Mouse (Mus musculus) neural tube, embryonic 11.5 days (tissue): ENCODE data around the gene Cpeb3. TPM values are rescaled to one million over a fixed set of nuclear protein-coding genes. Genes with fewer than 3 reads are reported as not detected.
"Not testable (repeated sequence)": the region's sequence is repeated elsewhere in the genome, so short reads cannot be mapped to it uniquely, and the experiment has no call there.

Source experiments
- ATAC-seq: fragments of 200-750 bp; cut with Nextera tagmentation; 2 replicates; pipeline ENCODE4 v1.8.0; 2017; ENCODE audit warnings: moderate number of reproducible peaks, mild to moderate bottlenecking, moderate TSS enrichment, moderate library complexity; ENCODE audit not compliant: insufficient read depth, low FRiP score, low TSS enrichment
- DNase-seq: peaks from one replicate; pipeline ENCODE4 v3.0.0-alpha.2; 2015; ENCODE audit warnings: low spot score
- H3K27ac ChIP-seq: fragments of 300-500 bp; sonication (generic); 2 replicates; pipeline ENCODE4 v1.5.1; 2014; ENCODE audit warnings: low read depth, mild to moderate bottlenecking, low read length
- H3K27me3 ChIP-seq: fragments of 300-500 bp; sonication (generic); 2 replicates; pipeline ENCODE4 v1.6.1; 2014; ENCODE audit warnings: mild to moderate bottlenecking, low read length, mixed read lengths; ENCODE audit not compliant: control insufficient read depth, insufficient read depth
- H3K36me3 ChIP-seq: fragments of 300-500 bp; sonication (generic); 2 replicates; pipeline ENCODE4 v1.6.1; 2014; ENCODE audit warnings: mild to moderate bottlenecking, low read length, moderate library complexity, mixed read lengths; ENCODE audit not compliant: control insufficient read depth, insufficient read depth
- H3K4me1 ChIP-seq: fragments of 300-500 bp; sonication (generic); 2 replicates; pipeline ENCODE4 v1.6.1; 2014; ENCODE audit warnings: low read length, mixed read lengths; ENCODE audit not compliant: control insufficient read depth, insufficient read depth
- H3K4me2 ChIP-seq: fragments of 300-500 bp; sonication (generic); 2 replicates; pipeline ENCODE4 v1.6.1; 2014; ENCODE audit warnings: low read depth, mild to moderate bottlenecking, moderate library complexity
- H3K4me3 ChIP-seq: fragments of 300-500 bp; sonication (generic); 2 replicates; pipeline ENCODE4 v1.5.1; 2014; ENCODE audit warnings: low read depth, low read length
- H3K9ac ChIP-seq: fragments of 300-500 bp; sonication (generic); 2 replicates; pipeline ENCODE4 v1.6.1; 2014; ENCODE audit warnings: mild to moderate bottlenecking, low read length
- H3K9me3 ChIP-seq: fragments of 300-500 bp; sonication (generic); 2 replicates; pipeline ENCODE4 v1.6.1; 2016; ENCODE audit warnings: low read length; ENCODE audit not compliant: control insufficient read depth
- WGBS: fragments of 180-500 bp; shearing (Covaris S2); extraction: QIAGEN DNeasy Blood & Tissue Kit; methylation state at CpG from one replicate; pipeline ENCODE4 v1.1.7; 2014; 5-methylcytosine and 5-hydroxymethylcytosine counted together
- polyA plus RNA-seq: library from polyadenylated mRNA; unstranded; fragments of >200 nt; fragmentation: Nextera tagmentation; extraction: Ambion mirVana; gene quantifications from 2 replicates; pipeline ENCODE4 v1.2.1, GENCODE M21; 2014

Gene Cpeb3
- polyA plus RNA-seq, 1 experiment from 2014 or later: 4.3 TPM

- H3K36me3 ChIP-seq: no peaks in the 10 kb centered on the region
- peak overlapping the region; percentile 37 for H3K9ac ChIP-seq
- no peak overlapping the region for H3K4me2 ChIP-seq
- H3K4me3 ChIP-seq: no peak overlapping the region
- WGBS: 25% methylated on average over 8 of the region's 8 CpGs
- no peak for ATAC-seq
- peaks cover 2% of the 10 kb centered on the region; the same call in 1 of the 2 replicates for H3K4me1 ChIP-seq
- H3K9me3 ChIP-seq: no peaks in the 10 kb centered on the region
- peak; percentile 16 for DNase-seq
- H3K27me3 ChIP-seq: no peaks in the 10 kb centered on the region
- H3K27ac ChIP-seq: peak overlapping the region; percentile 64; the same call in 1 of the 2 replicates
These were observed 118.0 kb downstream of the Cpeb3 start for GRCm38 (mm10) chr19:37090146-37091061.

GRCm38 (mm10) chr19:37088043-37088748, 120.2 kb downstream of the Cpeb3 start:
- Histone ChIP-seq H3K4me2 (no peak overlapping the region), H3K9ac (no peak overlapping the region), H3K27me3 (no peaks in the 10 kb centered on the region), H3K9me3 (no peaks in the 10 kb centered on the region), H3K36me3 (no peaks in the 10 kb centered on the region), H3K4me3 (no peak overlapping the region), H3K4me1 (peaks cover 2% of the 10 kb centered on the region; the same call in 1 of the 2 replicates), H3K27ac (no peak overlapping the region)
- DNase-seq (no peak), ATAC-seq (no peak)
- WGBS: 93% methylated on average over 8 of the region's 8 CpGs

GRCm38 (mm10) chr19:37084546-37084945, 123.9 kb downstream of the Cpeb3 start:
- H3K9ac ChIP-seq: no peak overlapping the region
- WGBS: 83% methylated on average over 3 of the region's 3 CpGs
- no peak overlapping the region for H3K27ac ChIP-seq
- ATAC-seq: no peak
- no peak for DNase-seq
- H3K4me3 ChIP-seq: no peak overlapping the region
- no peaks in the 10 kb centered on the region for H3K4me1 ChIP-seq
- H3K9me3 ChIP-seq: no peaks in the 10 kb centered on the region
- no peaks in the 10 kb centered on the region for H3K27me3 ChIP-seq
- H3K36me3 ChIP-seq: no peaks in the 10 kb centered on the region
- no peak overlapping the region for H3K4me2 ChIP-seq

GRCm38 (mm10) chr19:37081467-37081866, 126.9 kb downstream of the Cpeb3 start:
- H3K4me1 ChIP-seq: no peaks in the 10 kb centered on the region
- no peak overlapping the region for H3K4me2 ChIP-seq
- H3K27me3 ChIP-seq: no peaks in the 10 kb centered on the region
- no peak for ATAC-seq
- no peak overlapping the region for H3K27ac ChIP-seq
- H3K36me3 ChIP-seq: no peaks in the 10 kb centered on the region
- no peak overlapping the region for H3K9ac ChIP-seq
- DNase-seq: no peak
- no peaks in the 10 kb centered on the region for H3K9me3 ChIP-seq
- no peak overlapping the region for H3K4me3 ChIP-seq
- 67% methylated on average over 6 of the region's 6 CpGs for WGBS

- ATAC-seq (no peak), DNase-seq (no peak)
- no peak overlapping the region for H3K4me2 ChIP-seq
- no peaks in the 10 kb centered on the region for H3K9me3 ChIP-seq
- H3K36me3 ChIP-seq: no peaks in the 10 kb centered on the region
- WGBS: 88% methylated on average over 6 of the region's 6 CpGs
- no peak overlapping the region for H3K27ac ChIP-seq
- H3K4me1 ChIP-seq: no peaks in the 10 kb centered on the region
- no peaks in the 10 kb centered on the region for H3K27me3 ChIP-seq
- no peak overlapping the region for H3K4me3 ChIP-seq
- H3K9ac ChIP-seq: no peak overlapping the region
These were observed 129.2 kb downstream of the Cpeb3 start for GRCm38 (mm10) chr19:37079151-37079550.

GRCm38 (mm10) chr19:37078571-37078970, 129.8 kb downstream of the Cpeb3 start:
- WGBS: 96% methylated on average over 1 of the region's 1 CpGs
- Histone ChIP-seq H3K4me2 (no peak overlapping the region), H3K27ac (no peak overlapping the region), H3K36me3 (no peaks in the 10 kb centered on the region), H3K27me3 (no peaks in the 10 kb centered on the region), H3K9ac (no peak overlapping the region), H3K9me3 (no peaks in the 10 kb centered on the region), H3K4me3 (no peak overlapping the region), H3K4me1 (no peaks in the 10 kb centered on the region)
- DNase-seq: no peak
- no peak for ATAC-seq

GRCm38 (mm10) chr19:37078064-37078463, 130.3 kb downstream of the Cpeb3 start:
- H3K4me3 ChIP-seq: no peak overlapping the region
- H3K4me2 ChIP-seq: no peak overlapping the region
- H3K27me3 ChIP-seq: no peaks in the 10 kb centered on the region
- H3K27ac ChIP-seq: no peak overlapping the region
- no peaks in the 10 kb centered on the region for H3K4me1 ChIP-seq
- no peaks in the 10 kb centered on the region for H3K9me3 ChIP-seq
- ATAC-seq (no peak), DNase-seq (no peak)
- WGBS: 60% methylated on average over 4 of the region's 4 CpGs
- H3K36me3 ChIP-seq: no peaks in the 10 kb centered on the region
- no peak overlapping the region for H3K9ac ChIP-seq

GRCm38 (mm10) chr19:37077258-37077657, 131.1 kb downstream of the Cpeb3 start:
- H3K9ac ChIP-seq, H3K4me1 ChIP-seq, H3K9me3 ChIP-seq, H3K4me2 ChIP-seq, DNase-seq, H3K36me3 ChIP-seq, H3K27me3 ChIP-seq, H3K4me3 ChIP-seq, ATAC-seq, H3K27ac ChIP-seq: not testable (repeated sequence)
- 83% methylated on average over 4 of the region's 4 CpGs for WGBS
